Mouse (Mus musculus): ENCODE data around the gene Ide. TPM values are rescaled to one million over a fixed set of nuclear protein-coding genes. Genes with fewer than 3 reads are reported as not detected.

Gene Ide
- polyA plus RNA-seq, 1 experiment from 2014 or later: 49.0 TPM

DNA sequence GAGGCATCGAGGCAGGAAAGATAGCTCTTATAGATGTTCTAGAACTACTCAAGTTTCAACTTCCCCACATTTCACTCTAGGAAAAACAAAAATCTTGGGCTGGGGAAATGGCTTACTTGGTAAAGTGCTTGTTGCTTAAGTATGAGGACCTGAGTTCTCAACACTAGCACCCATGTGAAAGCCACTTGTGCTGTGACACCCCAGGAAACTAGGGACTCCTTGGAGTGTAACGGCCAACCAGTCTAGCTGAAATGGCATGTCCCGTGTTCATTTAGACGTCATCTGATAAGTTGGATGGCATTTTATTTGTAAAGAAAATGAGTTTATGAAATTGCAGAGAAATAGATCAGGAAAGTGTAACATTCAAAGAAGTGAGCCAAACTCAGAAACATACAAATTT is 32.3 kb upstream of the Ide start:
- H3K4me1 ChIP-seq (replicated peaks; ENCODE audit: control insufficient read depth, insufficient read depth, low read length): no peaks in the 10 kb centered on the region
- H3K9me3 ChIP-seq (ENCODE audit: control insufficient read depth, low read length): no peaks in the 10 kb centered on the region
- H3K4me2 ChIP-seq (replicated peaks; ENCODE audit: low read depth, low read length): no peak overlapping the region
- DNase-seq (ENCODE audit: low spot score): no peak
- no peak for ATAC-seq (ENCODE audit: low FRiP score)
- H3K4me3 ChIP-seq (ENCODE audit: low read depth, low read length): no peak overlapping the region
- H3K36me3 ChIP-seq (ENCODE audit: control insufficient read depth, insufficient read depth, low read length): no peaks in the 10 kb centered on the region
- H3K9ac ChIP-seq (ENCODE audit: low read depth, low read length): no peak overlapping the region
- no peaks in the 10 kb centered on the region for H3K27me3 ChIP-seq (ENCODE audit: control insufficient read depth, insufficient read depth, low read length)
- 90% methylated on average over 4 of the region's 4 CpGs for WGBS
- no peak overlapping the region for H3K27ac ChIP-seq (ENCODE audit: low read depth, low read length)

DNA sequence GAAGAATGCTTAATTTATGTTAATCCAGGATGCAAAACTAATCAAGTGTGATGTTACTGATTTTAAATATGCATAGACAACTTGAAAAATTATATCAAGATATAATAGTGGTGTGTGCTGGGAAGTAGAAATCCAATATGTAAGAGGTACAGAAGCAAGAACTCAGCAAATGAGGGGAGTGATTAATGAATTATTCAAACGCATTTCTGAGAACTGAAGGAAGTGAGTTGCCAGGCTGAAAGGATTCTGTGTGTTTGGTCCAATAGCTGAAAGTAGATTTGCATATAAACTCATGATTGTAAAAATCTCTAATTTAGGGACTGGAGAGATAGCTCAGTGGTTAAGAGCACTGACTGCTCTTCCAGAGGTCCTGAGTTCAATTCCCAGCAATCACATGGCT is 31.3 kb upstream of the Ide start:
- DNase-seq (ENCODE audit: low spot score) (no peak), ATAC-seq (ENCODE audit: low FRiP score) (no peak)
- WGBS: 78% methylated on average over 1 of the region's 1 CpGs
- Histone ChIP-seq H3K27ac (ENCODE audit: low read depth, low read length) (no peak overlapping the region), H3K4me2 (replicated peaks; ENCODE audit: low read depth, low read length) (no peak overlapping the region), H3K9me3 (ENCODE audit: control insufficient read depth, low read length) (no peaks in the 10 kb centered on the region), H3K9ac (ENCODE audit: low read depth, low read length) (no peak overlapping the region), H3K27me3 (ENCODE audit: control insufficient read depth, insufficient read depth, low read length) (no peaks in the 10 kb centered on the region), H3K36me3 (ENCODE audit: control insufficient read depth, insufficient read depth, low read length) (no peaks in the 10 kb centered on the region), H3K4me1 (replicated peaks; ENCODE audit: control insufficient read depth, insufficient read depth, low read length) (no peaks in the 10 kb centered on the region), H3K4me3 (ENCODE audit: low read depth, low read length) (no peak overlapping the region)

DNA sequence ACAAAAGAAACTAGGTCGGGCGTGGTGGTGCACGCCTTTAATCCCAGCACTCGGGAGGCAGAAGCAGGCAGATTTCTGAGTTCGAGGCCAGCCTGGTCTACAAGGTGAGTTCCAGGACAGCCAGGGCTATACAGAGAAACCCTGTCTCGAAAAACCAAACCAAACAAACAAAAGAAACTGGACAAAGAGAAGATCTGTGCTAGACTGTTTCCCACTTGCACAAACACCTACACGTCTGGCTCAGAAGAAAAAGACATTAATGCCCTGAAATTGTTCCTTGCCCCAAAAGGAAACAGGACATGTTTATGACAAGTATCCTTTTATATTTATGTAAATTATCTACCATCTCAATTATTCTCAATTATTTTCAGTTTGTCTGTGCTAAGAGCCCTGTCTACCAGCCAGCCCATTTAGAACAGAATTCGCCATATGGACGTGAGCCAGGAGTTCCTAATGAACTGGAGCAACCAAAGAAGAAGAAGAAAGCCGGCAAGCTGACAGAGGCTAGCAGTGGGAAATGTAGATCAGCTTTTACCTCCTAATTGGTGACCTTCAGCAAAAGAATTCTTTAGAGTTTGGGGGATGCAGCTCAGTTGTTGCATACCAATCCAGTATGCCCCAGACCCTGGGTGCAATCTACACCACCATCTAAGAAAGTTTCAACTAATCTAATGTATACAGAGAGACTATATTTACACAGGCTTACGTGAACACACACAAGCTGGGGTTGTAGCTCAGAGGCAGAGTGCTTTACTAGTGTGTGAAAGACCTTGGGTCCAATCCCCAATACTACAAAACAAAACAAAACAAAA is 25.7 kb upstream of the Ide start:
- H3K4me1 ChIP-seq (replicated peaks; ENCODE audit: control insufficient read depth, insufficient read depth, low read length): no peaks in the 10 kb centered on the region
- no peak overlapping the region for H3K4me2 ChIP-seq (replicated peaks; ENCODE audit: low read depth, low read length)
- no peaks in the 10 kb centered on the region for H3K36me3 ChIP-seq (ENCODE audit: control insufficient read depth, insufficient read depth, low read length)
- no peak overlapping the region for H3K27ac ChIP-seq (ENCODE audit: low read depth, low read length)
- no peaks in the 10 kb centered on the region for H3K9me3 ChIP-seq (ENCODE audit: control insufficient read depth, low read length)
- H3K9ac ChIP-seq (ENCODE audit: low read depth, low read length): no peak overlapping the region
- no peaks in the 10 kb centered on the region for H3K27me3 ChIP-seq (ENCODE audit: control insufficient read depth, insufficient read depth, low read length)
- 91% methylated on average over 11 of the region's 11 CpGs for WGBS
- no peak for ATAC-seq (ENCODE audit: low FRiP score)
- no peak for DNase-seq (ENCODE audit: low spot score)
- no peak overlapping the region for H3K4me3 ChIP-seq (ENCODE audit: low read depth, low read length)

- Histone ChIP-seq H3K9me3 (ENCODE audit: control insufficient read depth, low read length) (no peaks in the 10 kb centered on the region), H3K27me3 (ENCODE audit: control insufficient read depth, insufficient read depth, low read length) (no peaks in the 10 kb centered on the region), H3K4me3 (ENCODE audit: low read depth, low read length) (no peak overlapping the region), H3K4me2 (replicated peaks; ENCODE audit: low read depth, low read length) (no peak overlapping the region), H3K27ac (ENCODE audit: low read depth, low read length) (no peak overlapping the region), H3K36me3 (ENCODE audit: control insufficient read depth, insufficient read depth, low read length) (no peaks in the 10 kb centered on the region), H3K4me1 (replicated peaks; ENCODE audit: control insufficient read depth, insufficient read depth, low read length) (no peaks in the 10 kb centered on the region), H3K9ac (ENCODE audit: low read depth, low read length) (no peak overlapping the region)
- DNase-seq (ENCODE audit: low spot score) (peak; percentile 14), ATAC-seq (ENCODE audit: low FRiP score) (no peak)
- 36% methylated on average over 5 of the region's 5 CpGs for WGBS
These were observed 24.9 kb upstream of the Ide start for GRCm38 (mm10) chr19:37362545-37362944.

DNA sequence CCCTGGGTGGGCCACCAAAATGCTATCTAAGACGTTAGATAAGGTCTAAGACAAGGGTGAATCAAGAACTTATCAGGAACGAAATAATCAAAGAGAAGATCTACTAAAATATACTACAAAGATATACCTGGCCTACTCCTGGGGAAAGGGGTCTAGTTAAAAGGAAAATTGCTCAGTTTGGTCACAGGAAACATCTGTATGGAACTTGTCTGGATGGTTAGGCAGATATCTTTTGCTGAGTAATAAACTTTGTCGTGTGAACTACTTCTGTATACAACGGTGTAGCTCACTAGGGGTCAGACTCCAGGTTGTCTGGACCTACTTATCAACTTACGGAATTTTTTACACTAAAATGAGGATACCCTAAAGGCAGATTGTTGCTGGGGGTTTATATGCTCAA is 22.4 kb upstream of the Ide start:
- WGBS: 81% methylated on average over 5 of the region's 5 CpGs
- DNase-seq (ENCODE audit: low spot score): no peak
- H3K36me3 ChIP-seq (ENCODE audit: control insufficient read depth, insufficient read depth, low read length): no peaks in the 10 kb centered on the region
- no peaks in the 10 kb centered on the region for H3K4me1 ChIP-seq (replicated peaks; ENCODE audit: control insufficient read depth, insufficient read depth, low read length)
- H3K4me2 ChIP-seq (replicated peaks; ENCODE audit: low read depth, low read length): no peak overlapping the region
- H3K4me3 ChIP-seq (ENCODE audit: low read depth, low read length): no peak overlapping the region
- ATAC-seq (ENCODE audit: low FRiP score): no peak
- H3K9ac ChIP-seq (ENCODE audit: low read depth, low read length): no peak overlapping the region
- no peaks in the 10 kb centered on the region for H3K27me3 ChIP-seq (ENCODE audit: control insufficient read depth, insufficient read depth, low read length)
- no peak overlapping the region for H3K27ac ChIP-seq (ENCODE audit: low read depth, low read length)
- no peaks in the 10 kb centered on the region for H3K9me3 ChIP-seq (ENCODE audit: control insufficient read depth, low read length)

GRCm38 (mm10) chr19:37353331-37353730 is 15.7 kb upstream of the Ide start:
- H3K9me3 ChIP-seq (ENCODE audit: control insufficient read depth, low read length): no peaks in the 10 kb centered on the region
- H3K36me3 ChIP-seq (ENCODE audit: control insufficient read depth, insufficient read depth, low read length): no peaks in the 10 kb centered on the region
- no peaks in the 10 kb centered on the region for H3K4me1 ChIP-seq (replicated peaks; ENCODE audit: control insufficient read depth, insufficient read depth, low read length)
- H3K9ac ChIP-seq (ENCODE audit: low read depth, low read length): no peak overlapping the region
- H3K27me3 ChIP-seq (ENCODE audit: control insufficient read depth, insufficient read depth, low read length): no peaks in the 10 kb centered on the region
- DNase-seq (ENCODE audit: low spot score) (no peak), ATAC-seq (ENCODE audit: low FRiP score) (no peak)
- WGBS: 94% methylated on average over 6 of the region's 6 CpGs
- H3K4me2 ChIP-seq (replicated peaks; ENCODE audit: low read depth, low read length): no peak overlapping the region
- H3K4me3 ChIP-seq (ENCODE audit: low read depth, low read length): no peak overlapping the region
- no peak overlapping the region for H3K27ac ChIP-seq (ENCODE audit: low read depth, low read length)

DNA sequence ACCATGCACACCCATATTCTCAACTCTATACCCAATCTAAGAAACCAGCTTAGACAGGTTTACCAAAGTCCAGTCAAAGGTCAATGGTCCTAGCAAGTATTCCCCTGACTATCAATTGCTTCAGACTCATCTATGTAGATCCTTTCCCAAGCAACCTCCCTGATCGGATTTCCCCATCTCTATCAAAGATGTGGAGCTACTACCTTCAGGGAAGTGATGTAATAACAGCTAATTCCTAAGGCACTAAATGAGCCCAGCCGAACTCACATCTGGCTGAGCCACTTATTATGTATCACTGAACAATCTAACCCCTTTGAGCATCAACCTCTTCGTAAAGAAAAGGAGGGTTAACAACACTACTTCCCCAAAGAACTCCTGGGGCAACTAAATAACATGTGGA is 15.1 kb upstream of the Ide start:
- no peak for DNase-seq (ENCODE audit: low spot score)
- H3K9ac ChIP-seq (ENCODE audit: low read depth, low read length): no peak overlapping the region
- no peaks in the 10 kb centered on the region for H3K9me3 ChIP-seq (ENCODE audit: control insufficient read depth, low read length)
- H3K4me3 ChIP-seq (ENCODE audit: low read depth, low read length): no peak overlapping the region
- H3K4me2 ChIP-seq (replicated peaks; ENCODE audit: low read depth, low read length): no peak overlapping the region
- ATAC-seq (ENCODE audit: low FRiP score): no peak
- H3K36me3 ChIP-seq (ENCODE audit: control insufficient read depth, insufficient read depth, low read length): no peaks in the 10 kb centered on the region
- no peaks in the 10 kb centered on the region for H3K27me3 ChIP-seq (ENCODE audit: control insufficient read depth, insufficient read depth, low read length)
- WGBS: 93% methylated on average over 3 of the region's 3 CpGs
- no peaks in the 10 kb centered on the region for H3K4me1 ChIP-seq (replicated peaks; ENCODE audit: control insufficient read depth, insufficient read depth, low read length)
- no peak overlapping the region for H3K27ac ChIP-seq (ENCODE audit: low read depth, low read length)

DNA sequence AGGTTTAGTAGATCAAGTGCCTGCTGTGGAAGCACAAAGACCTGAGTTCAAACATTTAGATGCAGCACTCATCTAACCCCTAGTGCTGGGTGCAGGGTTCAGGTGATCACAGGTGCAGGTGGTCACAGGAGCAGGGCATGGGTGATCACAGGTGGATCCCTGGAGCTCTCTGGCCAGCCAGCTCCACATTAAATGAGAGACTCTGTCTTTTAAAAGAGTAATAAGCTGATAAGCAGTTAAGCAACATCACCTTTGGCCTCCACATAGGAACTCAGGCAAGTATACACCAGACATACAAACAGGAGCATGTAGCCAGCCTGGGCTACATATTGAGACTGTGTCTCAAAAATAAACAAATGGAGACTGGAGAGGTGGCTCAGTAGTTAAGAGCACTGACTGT is 11.3 kb upstream of the Ide start:
- ATAC-seq (ENCODE audit: low FRiP score): no peak

DNA sequence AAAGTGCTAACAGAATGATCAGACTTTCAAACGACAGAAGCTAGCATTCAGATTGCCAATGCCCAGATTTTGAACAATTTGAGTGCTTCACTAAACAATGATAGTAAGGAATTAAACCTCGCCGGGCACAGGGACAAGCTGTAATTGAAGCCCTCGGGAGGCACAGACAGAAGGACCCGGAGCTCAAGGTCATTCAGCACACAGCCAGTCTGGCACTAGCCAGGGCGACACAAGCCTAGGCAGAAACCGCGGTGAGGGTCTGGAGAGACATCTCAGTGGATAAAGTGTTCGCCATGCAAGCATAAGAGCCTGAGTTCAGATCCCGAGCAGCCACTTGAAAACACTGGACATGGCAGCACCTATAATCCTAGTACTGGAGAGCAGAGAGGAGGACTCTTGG is 10.7 kb upstream of the Ide start:
- Histone ChIP-seq H3K9me3 (ENCODE audit: control insufficient read depth, low read length) (no peaks in the 10 kb centered on the region), H3K27ac (ENCODE audit: low read depth, low read length) (no peak overlapping the region), H3K4me3 (ENCODE audit: low read depth, low read length) (no peak overlapping the region), H3K4me2 (replicated peaks; ENCODE audit: low read depth, low read length) (no peak overlapping the region), H3K36me3 (ENCODE audit: control insufficient read depth, insufficient read depth, low read length) (no peaks in the 10 kb centered on the region), H3K4me1 (replicated peaks; ENCODE audit: control insufficient read depth, insufficient read depth, low read length) (no peaks in the 10 kb centered on the region), H3K27me3 (ENCODE audit: control insufficient read depth, insufficient read depth, low read length) (no peaks in the 10 kb centered on the region), H3K9ac (ENCODE audit: low read depth, low read length) (no peak overlapping the region)
- WGBS: 92% methylated on average over 10 of the region's 10 CpGs
- no peak for DNase-seq (ENCODE audit: low spot score)
- ATAC-seq (ENCODE audit: low FRiP score): no peak

More for the DNA sequence above, 11.3 kb upstream of the Ide start:
- DNase-seq (ENCODE audit: low spot score): no peak
- no peaks in the 10 kb centered on the region for H3K36me3 ChIP-seq (ENCODE audit: control insufficient read depth, insufficient read depth, low read length)
- H3K9ac ChIP-seq (ENCODE audit: low read depth, low read length): no peak overlapping the region
- H3K4me1 ChIP-seq (replicated peaks; ENCODE audit: control insufficient read depth, insufficient read depth, low read length): no peaks in the 10 kb centered on the region
- H3K9me3 ChIP-seq (ENCODE audit: control insufficient read depth, low read length): no peaks in the 10 kb centered on the region
- no peak overlapping the region for H3K4me3 ChIP-seq (ENCODE audit: low read depth, low read length)
- H3K4me2 ChIP-seq (replicated peaks; ENCODE audit: low read depth, low read length): no peak overlapping the region
- no peak overlapping the region for H3K27ac ChIP-seq (ENCODE audit: low read depth, low read length)
- H3K27me3 ChIP-seq (ENCODE audit: control insufficient read depth, insufficient read depth, low read length): no peaks in the 10 kb centered on the region
